Mouse (Mus musculus) MEL (cell line): ENCODE measurements around the gene Gm44965. TPM values are rescaled to one million over a fixed set of nuclear protein-coding genes. Genes with fewer than 3 reads are reported as not detected.

Experiments
- DNase-seq: peaks from one replicate; pipeline ENCODE4 v3.0.0; 2011; ENCODE audit warnings: low read depth, low spot score
- H3K27ac ChIP-seq: 2 replicates; pipeline ENCODE4 v1.5.1; 2012; ENCODE audit warnings: low read depth, mild to moderate bottlenecking, control low read depth, low read length, moderate library complexity; ENCODE audit not compliant: control insufficient read depth
- H3K27me3 ChIP-seq, 2 experiments: fragments of 150-350 bp in 1 of 2; sonication (generic) in 1 of 2; 2 replicates each; pipeline ENCODE4 v1.6.1; 2012; ENCODE audit warnings: low read length in 2 of 2, mild to moderate bottlenecking in 2 of 2, improper control_type of control experiment in 1 of 2, moderate library complexity in 1 of 2; ENCODE audit not compliant: insufficient read depth in 2 of 2, control insufficient read depth in 1 of 2
- H3K36me3 ChIP-seq, 2 experiments: 2 replicates each; pipeline ENCODE4 v1.6.1; 2012 to 2014; ENCODE audit warnings: low read length in 2 of 2, improper control_type of control experiment in 1 of 2, inconsistent platforms in 1 of 2, mild to moderate bottlenecking in 1 of 2; ENCODE audit not compliant: insufficient read depth in 2 of 2, control insufficient read depth in 1 of 2
- H3K4me1 ChIP-seq, 2 experiments: fragments of 150-350 bp in 1 of 2; sonication (generic) in 1 of 2; 2 replicates each; pipeline ENCODE4 v1.6.1; 2012; ENCODE audit warnings: low read length in 2 of 2, improper control_type of control experiment in 1 of 2, mild to moderate bottlenecking in 1 of 2; ENCODE audit not compliant: insufficient read depth in 2 of 2, control insufficient read depth in 1 of 2
- H3K4me3 ChIP-seq, 2 experiments: fragments of 150-350 bp in 1 of 2; sonication (generic) in 1 of 2; 2 replicates each; pipeline ENCODE4 v1.5.1; 2012; ENCODE audit warnings: low read depth in 2 of 2, low read length in 2 of 2, mild to moderate bottlenecking in 2 of 2, moderate library complexity in 2 of 2, control low read depth in 1 of 2, improper control_type of control experiment in 1 of 2; ENCODE audit not compliant: control insufficient read depth in 1 of 2, insufficient read depth in 1 of 2
- H3K79me2 ChIP-seq: 2 replicates; pipeline ENCODE4 v1.6.1; 2012; ENCODE audit warnings: mild to moderate bottlenecking, low read length, moderate library complexity; ENCODE audit not compliant: control insufficient read depth, poor library complexity, insufficient read depth
- H3K9ac ChIP-seq: 2 replicates; pipeline ENCODE4 v1.6.1; 2012; ENCODE audit warnings: low read depth, mild to moderate bottlenecking, control low read depth, low read length, moderate library complexity; ENCODE audit not compliant: control insufficient read depth, poor library complexity, severe bottlenecking
- H3K9me3 ChIP-seq: fragments of 150-350 bp; sonication (generic); replicated peaks from 2 replicates; pipeline ENCODE4 v1.6.1; 2012; ENCODE audit warnings: mild to moderate bottlenecking, low read length, improper control_type of control experiment, moderate library complexity; ENCODE audit not compliant: insufficient read depth
- BHLHE40 ChIP-seq: IDR thresholded peaks from 2 replicates; pipeline ENCODE4 v1.6.1; 2012; ENCODE audit warnings: low read depth, mild to moderate bottlenecking, inconsistent platforms, low read length, improper control_type of control experiment, borderline replicate concordance
- CHD2 ChIP-seq: IDR thresholded peaks from 2 replicates; pipeline ENCODE4 v1.6.1; 2011; ENCODE audit warnings: low read length, improper control_type of control experiment
- CTCF ChIP-seq, 3 experiments: IDR thresholded peaks in 2 of 3; conservative IDR thresholded peaks in 1 of 3; 2 replicates each; pipeline ENCODE4 v1.5.1; 2011 to 2012; ENCODE audit warnings: low read length in 3 of 3, low read depth in 2 of 3, mild to moderate bottlenecking in 2 of 3, improper control_type of control experiment in 1 of 3, inconsistent platforms in 1 of 3, mixed read lengths in 1 of 3, moderate library complexity in 1 of 3; ENCODE audit not compliant: control insufficient read depth in 1 of 3, insufficient read depth in 1 of 3, poor library complexity in 1 of 3, severe bottlenecking in 1 of 3
- E2F4 ChIP-seq: IDR thresholded peaks from 2 replicates; pipeline ENCODE4 v1.6.1; 2011; ENCODE audit warnings: low read depth, low read length, improper control_type of control experiment, borderline replicate concordance
- EP300 ChIP-seq, 2 experiments: IDR thresholded peaks; 2 replicates each; pipeline ENCODE4 v1.6.1; 2011; ENCODE audit warnings: improper control_type of control experiment in 2 of 2, low read length in 2 of 2, low read depth in 1 of 2, mild to moderate bottlenecking in 1 of 2
- GATA1 ChIP-seq: IDR thresholded peaks from 2 replicates; pipeline ENCODE4 v1.6.1; 2011; ENCODE audit warnings: low read depth, low read length, improper control_type of control experiment
- HCFC1 ChIP-seq: IDR thresholded peaks from 2 replicates; pipeline ENCODE4 v1.6.1; 2012; ENCODE audit warnings: low read depth, mild to moderate bottlenecking, inconsistent platforms, low read length, improper control_type of control experiment, moderate library complexity
- KAT2A ChIP-seq: conservative IDR thresholded peaks from 2 replicates; pipeline ENCODE4 v1.6.1; 2012; ENCODE audit warnings: low read depth, low read length, improper control_type of control experiment, inconsistent platforms
- MAX ChIP-seq: IDR thresholded peaks from 2 replicates; pipeline ENCODE4 v1.6.1; 2011; ENCODE audit warnings: low read length, improper control_type of control experiment
- MAZ ChIP-seq: IDR thresholded peaks from 2 replicates; pipeline ENCODE4 v1.6.1; 2012; ENCODE audit warnings: low read depth, mild to moderate bottlenecking, inconsistent platforms, low read length, improper control_type of control experiment
- MXI1 ChIP-seq: IDR thresholded peaks from 2 replicates; pipeline ENCODE4 v1.6.1; 2011; ENCODE audit warnings: mild to moderate bottlenecking, low read depth, low read length, improper control_type of control experiment
- MYB ChIP-seq: IDR thresholded peaks from 2 replicates; pipeline ENCODE4 v1.6.1; 2011; ENCODE audit warnings: mild to moderate bottlenecking, low read depth, low read length, improper control_type of control experiment
- NRF1 ChIP-seq: IDR thresholded peaks from 2 replicates; pipeline ENCODE4 v1.6.1; 2014; ENCODE audit warnings: low read depth, mild to moderate bottlenecking, inconsistent platforms, low read length, improper control_type of control experiment, moderate library complexity; ENCODE audit not compliant: poor library complexity, insufficient read depth, severe bottlenecking
- POLR2A ChIP-seq, 2 experiments: IDR thresholded peaks; 2 replicates each; pipeline ENCODE4 v1.6.1; 2011 to 2012; ENCODE audit warnings: low read length in 2 of 2, mild to moderate bottlenecking in 2 of 2, control low read depth in 1 of 2, improper control_type of control experiment in 1 of 2, low read depth in 1 of 2, moderate library complexity in 1 of 2; ENCODE audit not compliant: control insufficient read depth in 1 of 2, insufficient read depth in 1 of 2, poor library complexity in 1 of 2
- POLR2AphosphoS5 ChIP-seq: IDR thresholded peaks from 2 replicates; pipeline ENCODE4 v1.6.1; 2012; ENCODE audit warnings: low read depth, borderline replicate concordance, mild to moderate bottlenecking, inconsistent platforms, low read length, moderate library complexity, mixed read lengths
- RCOR1 ChIP-seq: IDR thresholded peaks from 2 replicates; pipeline ENCODE4 v1.6.1; 2012; ENCODE audit warnings: low read depth, mild to moderate bottlenecking, inconsistent platforms, low read length, improper control_type of control experiment
- SMC3 ChIP-seq: IDR thresholded peaks from 2 replicates; pipeline ENCODE4 v1.6.1; 2011; ENCODE audit warnings: low read depth, low read length, improper control_type of control experiment
- TAL1 ChIP-seq: IDR thresholded peaks from 2 replicates; pipeline ENCODE4 v1.6.1; 2012; ENCODE audit warnings: mild to moderate bottlenecking, inconsistent platforms, low read length, moderate library complexity, mixed read lengths
- USF2 ChIP-seq, 2 experiments: IDR thresholded peaks; 2 replicates each; pipeline ENCODE4 v1.6.1; 2011 to 2012; ENCODE audit warnings: improper control_type of control experiment in 2 of 2, low read length in 2 of 2, borderline replicate concordance in 1 of 2, inconsistent platforms in 1 of 2, low read depth in 1 of 2, mild to moderate bottlenecking in 1 of 2; ENCODE audit not compliant: insufficient read depth in 1 of 2
- ZC3H11A ChIP-seq: IDR thresholded peaks from 2 replicates; pipeline ENCODE4 v1.6.1; 2012; ENCODE audit warnings: low read depth, mild to moderate bottlenecking, inconsistent platforms, low read length, improper control_type of control experiment
- ZKSCAN1 ChIP-seq: IDR thresholded peaks from 2 replicates; pipeline ENCODE4 v1.6.1; 2012; ENCODE audit warnings: low read depth, mild to moderate bottlenecking, inconsistent platforms, low read length, improper control_type of control experiment, moderate library complexity
- polyA plus RNA-seq, 2 experiments: library from polyadenylated mRNA; stranded (reverse) in 1 of 2; unstranded in 1 of 2; fragments of >175 nt in 1 of 2; fragments of >200 nt in 1 of 2; gene quantifications; 2 replicates each; pipeline versions ENCODE4 v1.2.1 to v1.2.4; 2012; ENCODE audit warnings: low replicate concordance in 2 of 2, low read depth in 1 of 2; ENCODE audit not compliant: insufficient read length in 2 of 2, insufficient read depth in 1 of 2, missing spikeins in 1 of 2
- total RNA-seq: library from RNA; depleted of rRNA; stranded (reverse); fragments of 300-350 nt; gene quantifications from 2 replicates; pipeline ENCODE4 v1.2.3, GENCODE M21; 2012

The Gm44965 gene
- total and polyA plus RNA-seq, 3 experiments: not detected

DNA sequence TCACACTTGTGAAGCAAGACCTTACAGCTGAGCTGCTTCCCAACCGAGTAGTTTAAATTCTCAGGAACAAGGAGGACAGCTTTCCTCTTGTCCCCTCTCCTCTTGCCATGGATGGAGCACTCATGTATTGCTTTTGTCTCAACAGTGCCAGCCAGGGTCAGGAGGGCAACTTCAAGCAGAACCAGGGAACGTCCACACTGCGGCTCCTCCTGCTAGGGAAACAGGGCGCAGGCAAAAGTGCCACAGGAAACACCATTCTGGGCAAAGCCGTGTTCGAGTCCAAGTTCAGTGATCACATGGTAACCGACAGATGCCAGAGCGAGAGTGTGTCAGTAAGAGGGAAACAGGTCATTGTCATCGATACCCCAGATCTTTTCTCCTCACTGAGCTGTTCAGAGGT, 56.3 kb downstream of the Gm44965 start:
- no peaks in the 10 kb centered on the region for H3K36me3 ChIP-seq
- H3K4me1 ChIP-seq: no peaks in the 10 kb centered on the region
- no peak for DNase-seq
- no peaks in the 10 kb centered on the region; a peak in 1 of 4 replicates for H3K27me3 ChIP-seq
- no peak overlapping the region for H3K9ac ChIP-seq
- H3K79me2 ChIP-seq: no peaks in the 10 kb centered on the region
- H3K9me3 ChIP-seq: no peaks in the 10 kb centered on the region
- no peak for TF ChIP-seq MAX
- TF ChIP-seq ZC3H11A: no peak
- no peak for TF ChIP-seq KAT2A
- no peak for TF ChIP-seq CHD2
- TF ChIP-seq MYB: no peak
- TF ChIP-seq E2F4: no peak
- TF ChIP-seq GATA1: no peak
- TF ChIP-seq EP300 (IDR thresholded peaks at IDR 0.05; ENCODE audit: low read depth in 1 of 2, low read length in 2 of 2): no peak
- no peak for TF ChIP-seq CTCF (IDR thresholded peaks at IDR 0.05 in 2 of 3, conservative IDR thresholded peaks at IDR 0.05 in 1 of 3; ENCODE audit: control insufficient read depth in 1 of 3, insufficient read depth in 1 of 3, low read depth in 2 of 3, low read length in 3 of 3, poor library complexity in 1 of 3, severe bottlenecking in 1 of 3)
- no peak for TF ChIP-seq BHLHE40
- no peak for TF ChIP-seq MAZ
- TF ChIP-seq SMC3: no peak
- no peak overlapping the region for H3K4me3 ChIP-seq
- H3K27ac ChIP-seq: no peak overlapping the region

DNA sequence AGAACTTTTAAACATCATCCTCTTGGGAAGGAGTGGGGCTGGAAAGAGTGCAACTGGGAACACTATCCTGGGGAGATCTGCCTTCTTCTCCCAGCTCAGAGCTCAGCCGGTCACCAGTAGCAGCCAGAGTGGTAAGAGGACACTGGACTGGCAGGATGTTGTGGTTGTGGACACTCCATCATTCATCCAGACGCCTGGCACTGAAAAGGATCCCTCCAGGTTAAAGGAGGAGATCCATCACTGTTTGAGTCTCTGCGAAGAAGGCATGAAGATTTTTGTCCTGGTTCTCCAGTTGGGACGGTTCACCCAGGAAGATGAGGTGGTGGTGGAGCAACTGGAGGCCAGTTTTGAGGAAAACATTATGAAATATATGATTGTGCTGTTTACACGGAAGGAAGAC, 65.0 kb downstream of the Gm44965 start:
- no peaks in the 10 kb centered on the region for H3K36me3 ChIP-seq
- no peaks in the 10 kb centered on the region; a peak in 2 of 4 replicates for H3K27me3 ChIP-seq
- no peak for DNase-seq
- H3K9me3 ChIP-seq: no peaks in the 10 kb centered on the region
- no peak overlapping the region for H3K4me3 ChIP-seq
- TF ChIP-seq BHLHE40 (no peak), USF2 (IDR thresholded peaks at IDR 0.05; ENCODE audit: borderline replicate concordance in 1 of 2, insufficient read depth in 1 of 2, low read depth in 1 of 2, low read length in 2 of 2) (no peak), ZC3H11A (no peak), NRF1 (no peak), E2F4 (no peak), POLR2AphosphoS5 (no peak), RCOR1 (no peak), HCFC1 (no peak), ZKSCAN1 (no peak), POLR2A (IDR thresholded peaks at IDR 0.05; ENCODE audit: control insufficient read depth in 1 of 2, insufficient read depth in 1 of 2, low read depth in 1 of 2, low read length in 2 of 2, poor library complexity in 1 of 2) (no peak), MAZ (no peak), TAL1 (no peak), EP300 (IDR thresholded peaks at IDR 0.05; ENCODE audit: low read depth in 1 of 2, low read length in 2 of 2) (no peak), MXI1 (no peak)
- H3K4me1 ChIP-seq: no peaks in the 10 kb centered on the region
- no peak overlapping the region for H3K9ac ChIP-seq
- H3K27ac ChIP-seq: no peak overlapping the region
- no peaks in the 10 kb centered on the region for H3K79me2 ChIP-seq
